Mouse (Mus musculus): ENCODE data around the gene Olig2.

Olig2 gene

DNA sequence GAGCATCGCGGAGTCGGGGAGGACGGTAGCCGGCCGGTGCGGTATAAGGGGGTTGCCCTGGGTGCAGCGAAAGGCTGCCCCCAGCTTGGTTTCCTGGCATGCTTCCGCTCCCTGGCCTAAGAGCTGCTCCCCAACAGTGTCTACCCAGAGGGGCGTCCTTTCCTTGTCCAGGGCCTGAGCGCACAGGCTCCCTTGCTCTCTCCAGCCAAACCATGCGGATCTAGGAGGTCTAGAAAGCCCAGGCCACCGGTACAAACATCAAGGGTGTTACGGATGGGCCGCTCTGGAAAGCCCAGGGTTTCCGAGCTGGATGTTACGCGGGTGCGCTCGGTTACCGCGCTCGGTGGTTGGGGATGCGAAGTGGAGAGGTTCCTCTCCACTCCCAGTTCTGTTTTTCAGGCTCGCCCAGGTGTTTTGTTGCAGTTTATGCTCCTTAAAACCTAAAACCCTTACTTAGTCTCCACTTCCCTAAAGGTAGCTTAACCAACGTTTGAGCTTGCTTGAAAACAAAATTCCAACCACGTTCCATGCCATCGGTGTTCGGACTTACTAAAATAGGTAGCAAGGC is 45.8 kb downstream of the Olig2 start:
- DNase-seq (ENCODE audit: low spot score): no peak

- DNase-seq (ENCODE audit: low spot score): no peak
Observed at GRCm38 (mm10) chr16:91271634-91272033, 46.4 kb downstream of the Olig2 start.

All from MN1 (cell line).